Mouse (Mus musculus): Measurements from ENCODE around the gene Zfp119b.

GRCm38 (mm10) chr17:55903687-55904086, 45.6 kb downstream of the Zfp119b start:
- TF ChIP-seq CTCF (IDR thresholded peaks at IDR 0.05; ENCODE audit: low read depth, low read length) = no peak
- TF ChIP-seq POLR2A (IDR thresholded peaks at IDR 0.05; ENCODE audit: insufficient read depth, low read length) = no peak
- no peak for TF ChIP-seq EP300 (IDR thresholded peaks at IDR 0.05; ENCODE audit: insufficient read depth, low read depth, low read length)
